Mouse (Mus musculus): ENCODE results near the gene Tenm3. TPM values are rescaled to one million over a fixed set of nuclear protein-coding genes. Genes with fewer than 3 reads are reported as not detected.

Gene Tenm3
- total and polyA plus RNA-seq, 3 experiments: 4.6 to 25.5 (median 11.6) TPM

DNA sequence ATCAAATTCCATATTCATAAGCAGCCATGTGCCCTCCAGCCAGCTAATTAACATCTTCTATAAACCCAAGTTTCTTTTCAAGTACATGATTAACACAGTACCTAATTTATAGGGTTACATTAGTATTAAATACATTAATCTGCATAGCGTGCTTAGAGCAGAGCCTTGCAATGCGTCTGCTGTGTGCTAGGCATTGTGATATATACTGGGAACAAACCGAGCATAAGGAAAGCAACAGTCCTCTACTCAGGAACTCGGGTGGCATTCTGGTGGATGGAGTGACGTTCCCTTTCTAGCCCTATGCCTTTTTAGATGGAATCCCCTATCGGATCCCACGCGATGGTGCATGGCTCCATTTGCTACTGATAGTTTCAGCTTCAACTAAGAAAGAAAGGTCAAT is 321.7 kb downstream of the Tenm3 start:
- DNase-seq: no peak

DNA sequence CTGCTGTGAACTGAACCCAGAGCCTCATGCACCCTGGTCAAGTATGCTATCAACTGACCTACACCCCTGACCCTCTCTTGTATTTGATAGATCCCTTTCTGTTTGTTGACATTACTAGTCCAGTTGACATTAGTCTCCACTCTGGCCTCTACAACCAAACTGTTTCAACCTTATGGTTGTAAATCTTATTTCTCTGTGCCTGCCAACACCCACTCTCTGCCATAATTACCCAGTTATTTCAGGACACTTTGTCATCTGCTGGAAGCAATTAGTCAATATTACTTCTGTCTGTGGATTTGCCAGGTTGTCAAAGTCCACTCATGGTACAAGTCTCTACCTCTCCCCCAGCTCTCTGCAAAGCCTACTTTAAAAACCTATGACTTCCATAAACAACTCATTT is 326.3 kb downstream of the Tenm3 start:
- no peak for DNase-seq

DNA sequence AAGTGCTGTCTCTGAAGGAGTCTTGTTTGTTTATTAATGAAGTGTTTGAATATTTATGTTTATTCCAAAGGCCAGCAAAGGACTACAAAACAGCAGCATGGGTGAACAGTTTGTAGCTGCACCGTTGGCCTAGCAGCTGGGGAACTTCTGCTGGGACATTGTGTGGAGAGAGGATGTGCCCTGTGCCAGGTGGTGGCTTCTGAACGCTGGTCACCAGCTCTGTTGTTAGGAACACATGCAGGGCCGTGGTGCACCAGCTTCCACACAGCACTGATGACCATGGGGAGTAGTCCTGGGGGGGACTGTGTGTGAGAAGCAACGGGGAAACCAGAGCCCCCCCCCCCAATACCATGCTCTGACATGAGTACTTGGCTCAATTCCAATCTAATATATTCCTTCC is 329.5 kb downstream of the Tenm3 start:
- no peak for DNase-seq

DNA sequence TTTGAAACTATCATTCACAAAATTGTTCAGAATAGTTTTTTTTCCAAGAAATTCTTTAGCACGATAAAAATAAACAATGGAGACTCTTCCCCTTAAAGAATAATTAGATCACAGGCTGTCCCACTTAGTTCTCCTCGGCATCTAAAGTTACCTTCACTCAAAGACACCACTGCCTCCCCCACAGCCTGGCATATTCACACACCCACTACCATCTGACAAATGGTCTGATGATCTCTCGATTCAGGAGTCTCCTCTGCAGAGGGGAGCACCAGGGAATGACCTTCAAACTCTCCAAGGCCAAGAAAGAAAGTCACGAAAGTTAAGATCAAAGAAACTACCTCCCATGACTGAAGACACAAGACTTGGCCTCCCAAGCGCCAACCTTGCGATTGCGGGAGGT is 329.9 kb downstream of the Tenm3 start:
- no peak for DNase-seq

DNA sequence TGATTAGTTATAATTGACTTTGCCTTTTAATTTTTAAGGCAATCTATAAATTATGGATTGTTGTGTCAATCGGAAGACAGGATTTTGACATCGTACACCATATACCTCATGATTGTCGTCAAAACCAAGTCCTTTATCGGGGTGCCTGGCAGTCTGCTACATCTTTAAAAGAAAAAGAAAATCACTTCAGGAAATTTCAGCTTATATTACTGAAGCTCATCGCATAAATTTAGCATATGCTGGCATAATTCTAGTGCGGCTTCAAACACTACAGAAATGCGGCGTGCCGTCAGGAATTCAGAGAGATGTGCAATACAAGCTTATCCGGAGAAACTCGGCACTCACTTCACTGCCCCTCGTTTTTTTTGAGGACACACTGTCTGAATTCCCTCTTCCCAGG is 332.2 kb downstream of the Tenm3 start:
- no peak for DNase-seq

DNA sequence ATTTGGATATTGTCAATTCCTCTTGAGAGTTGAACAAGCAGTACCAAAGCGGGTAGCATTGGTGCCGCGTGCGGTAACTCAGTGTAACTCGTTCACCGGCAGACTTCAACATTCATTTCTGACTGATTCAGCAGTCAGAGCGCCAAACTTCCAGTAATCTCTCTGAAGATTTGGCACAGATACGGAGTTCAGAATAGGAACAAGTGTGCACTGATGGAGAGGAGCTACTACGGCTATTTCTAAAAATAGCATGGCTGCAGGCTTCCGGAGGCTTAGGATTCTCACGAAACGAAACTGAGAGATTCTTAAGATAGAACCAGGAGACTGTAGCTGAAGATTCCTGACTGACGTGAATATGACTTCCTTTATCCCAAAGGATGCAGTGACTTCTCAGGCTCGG is 332.6 kb downstream of the Tenm3 start:
- DNase-seq: no peak

DNA sequence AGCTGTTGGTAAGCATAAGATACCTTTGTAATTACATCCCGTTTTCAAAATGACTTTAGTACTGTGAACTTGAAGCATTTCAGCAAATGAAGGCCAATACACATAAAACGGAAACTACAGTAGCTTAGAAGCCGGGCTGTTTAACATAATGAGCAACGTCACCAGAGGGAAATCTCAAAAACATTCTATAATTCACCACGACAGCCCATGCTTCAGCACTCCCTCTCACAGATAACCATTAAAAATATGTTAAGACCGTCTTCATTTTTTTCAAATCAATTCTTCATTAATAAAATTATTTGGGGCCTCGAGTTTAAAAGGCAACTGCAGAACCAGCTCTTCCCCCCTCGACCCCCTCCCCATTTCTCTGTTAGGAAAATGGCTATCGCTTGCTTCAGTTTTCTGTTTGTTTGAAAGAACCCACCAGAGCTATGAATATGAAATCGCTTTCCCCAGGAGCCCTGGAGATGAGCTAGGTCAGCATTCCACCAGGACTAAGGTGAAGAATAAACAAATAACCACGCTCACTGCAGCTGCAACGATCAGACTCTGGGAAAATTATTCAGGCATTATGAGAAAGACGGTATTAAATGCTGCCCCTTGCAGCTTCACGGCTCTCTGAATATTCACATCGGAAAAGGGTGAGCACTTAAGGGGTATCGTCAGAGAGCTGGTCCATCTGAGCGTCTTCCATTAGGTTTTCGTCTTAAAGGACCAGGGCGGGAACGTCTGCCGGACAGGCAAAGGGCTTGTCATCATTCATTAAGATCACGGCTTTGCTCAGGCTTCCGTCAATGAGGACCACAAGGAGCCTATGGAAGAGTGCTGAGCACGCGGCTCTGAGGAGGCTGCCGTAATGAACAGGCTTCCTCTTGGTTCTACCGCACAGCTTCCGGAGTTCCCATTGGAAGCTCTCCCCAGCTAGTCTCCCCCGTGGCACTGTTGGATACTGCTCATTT is 334.8 kb downstream of the Tenm3 start:
- DNase-seq: no peak

DNA sequence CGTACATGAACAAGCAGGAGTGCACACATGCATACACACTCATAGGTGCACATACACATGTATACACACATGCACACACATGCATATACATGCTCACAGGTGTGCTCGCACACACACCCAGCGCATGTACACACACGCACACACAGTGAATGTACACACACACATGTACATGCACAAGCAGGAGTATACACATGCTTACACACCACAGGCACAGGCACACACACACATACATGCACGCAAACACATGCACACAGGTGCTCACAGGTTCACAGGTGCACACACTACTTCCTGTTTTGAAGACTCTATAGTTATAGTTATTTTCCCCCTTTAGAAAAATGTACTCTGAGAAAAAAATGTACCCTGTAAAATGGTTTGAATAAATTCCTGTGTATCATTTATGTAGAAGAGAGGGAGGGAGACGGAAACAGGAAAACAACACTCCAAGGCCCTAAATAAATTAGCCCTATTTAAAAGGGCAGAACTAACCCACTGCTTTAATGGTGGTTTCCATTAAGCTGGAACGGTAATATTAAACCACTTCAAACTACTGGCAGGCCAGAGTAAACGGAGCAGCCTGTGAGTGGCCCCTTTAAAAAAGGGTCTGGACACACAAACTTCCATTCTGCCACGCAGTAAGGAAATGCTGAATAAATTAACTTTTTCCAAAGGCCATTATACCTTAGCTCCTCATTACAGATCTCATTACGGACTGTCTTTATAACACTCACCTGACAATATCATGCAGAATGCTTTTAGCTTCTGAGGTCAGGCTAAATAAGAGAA is 335.8 kb downstream of the Tenm3 start:
- DNase-seq: no peak

DNA sequence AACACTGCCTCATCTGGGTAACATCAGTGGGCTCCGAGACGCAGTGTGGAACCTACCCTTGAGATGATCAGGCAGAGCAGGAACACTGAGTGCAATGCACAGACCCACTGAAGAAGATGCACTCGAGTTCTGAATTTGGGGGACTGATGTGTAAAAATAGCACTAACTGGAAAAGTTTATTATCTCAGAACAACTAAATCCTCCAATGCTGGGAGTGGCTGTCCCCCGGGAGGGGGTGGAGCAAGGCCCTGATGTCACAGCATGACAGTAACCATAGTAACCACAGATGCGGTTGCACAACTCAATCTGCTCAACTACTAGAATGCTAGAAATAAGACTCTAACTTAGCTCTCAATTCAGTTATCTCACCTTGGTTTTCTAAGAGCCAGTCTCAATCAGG is 351.3 kb downstream of the Tenm3 start:
- peak; percentile 45 for DNase-seq

DNA sequence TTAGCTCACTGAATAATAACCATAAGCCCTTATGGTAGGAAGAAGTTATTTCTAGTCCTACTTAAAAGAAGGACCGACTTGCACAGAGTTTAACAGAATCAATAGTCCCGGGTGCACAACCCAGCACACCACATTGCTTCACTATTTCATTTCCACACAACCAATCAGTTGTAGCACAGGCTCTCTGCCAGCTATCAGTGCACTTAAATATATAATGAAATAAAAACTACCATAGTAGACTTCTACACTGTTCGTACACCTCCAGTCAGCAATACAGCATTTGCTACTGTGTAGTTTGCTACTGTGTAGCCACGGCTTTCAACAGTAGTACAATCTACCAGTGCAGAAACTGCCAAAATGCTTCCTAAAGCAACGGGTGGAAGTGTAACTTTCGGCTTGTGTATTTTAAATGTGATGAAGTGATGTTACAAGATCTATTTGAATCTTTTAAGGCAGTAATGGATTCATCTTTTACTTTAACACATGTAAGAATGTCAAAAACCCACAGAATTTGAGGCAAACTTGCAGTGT is 353.1 kb downstream of the Tenm3 start:
- DNase-seq: no peak

DNA sequence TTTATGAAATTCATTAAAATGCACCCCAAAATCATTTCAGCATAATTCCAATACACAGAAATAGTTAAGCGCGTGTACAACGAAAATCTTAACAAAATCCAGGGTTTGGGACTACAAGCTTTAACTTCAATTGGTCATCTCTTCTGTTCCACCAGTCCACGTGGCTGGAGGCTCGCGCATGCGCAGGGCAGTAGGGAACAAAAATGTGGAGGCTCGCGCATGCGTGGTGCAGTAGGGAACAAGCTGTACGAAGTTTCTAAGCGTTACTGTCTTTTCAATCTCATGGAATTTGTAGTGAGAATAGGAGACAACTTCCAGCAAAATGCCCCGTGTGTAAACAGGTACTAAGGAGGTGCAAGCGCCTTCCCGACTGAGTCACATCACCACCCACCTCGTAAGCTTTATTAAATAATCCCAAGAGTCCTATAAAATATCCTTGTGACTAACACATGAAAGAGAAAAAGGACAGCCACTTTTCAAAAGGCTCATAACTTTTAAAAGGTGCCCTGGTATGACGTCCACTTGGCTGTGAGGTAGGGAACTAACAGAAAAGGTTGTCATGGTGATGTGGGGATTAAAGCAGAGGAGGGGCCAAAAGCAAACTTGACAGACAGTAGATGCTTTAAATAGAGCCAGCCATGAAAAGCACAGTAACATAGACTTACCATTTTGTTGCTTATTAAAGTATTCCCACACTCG is 353.7 kb downstream of the Tenm3 start:
- DNase-seq: no peak

DNA sequence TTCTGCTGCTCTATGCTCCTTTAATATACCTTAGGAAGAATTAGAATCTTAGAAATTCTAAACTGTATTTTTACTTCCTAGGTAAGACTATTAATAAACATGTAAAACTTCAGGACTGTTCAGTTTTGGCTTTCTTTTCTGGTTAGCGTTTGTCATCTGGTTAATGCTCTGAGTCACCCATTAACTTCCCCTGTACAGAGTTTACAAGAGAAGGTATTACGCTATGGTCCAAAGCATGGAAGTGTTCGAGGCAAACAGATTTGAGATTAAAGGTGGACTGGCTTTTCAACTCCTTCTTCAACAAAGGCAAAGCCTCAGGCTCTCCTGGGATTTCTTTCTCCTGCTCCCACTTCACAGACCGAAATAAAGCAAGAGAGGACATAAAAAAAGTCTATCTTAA is 354.3 kb downstream of the Tenm3 start:
- DNase-seq: no peak

DNA sequence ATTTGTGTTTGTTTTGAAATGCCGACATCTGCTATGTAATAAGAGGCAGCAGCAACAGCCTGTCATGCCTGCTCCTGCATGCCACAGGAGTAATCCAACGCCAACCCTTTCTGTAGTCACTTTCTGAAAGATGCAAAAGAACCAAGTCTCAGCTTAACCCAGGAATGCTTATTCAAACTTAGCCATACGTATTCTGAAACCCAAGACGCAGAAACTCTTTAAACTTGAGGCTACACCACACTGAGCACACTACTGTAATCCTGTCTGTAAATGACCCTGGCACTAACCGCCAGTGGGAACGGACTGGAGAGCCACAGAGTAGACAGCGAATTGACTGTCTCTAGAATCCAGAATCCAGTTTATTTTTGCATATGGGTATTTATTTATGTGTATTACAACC is 354.9 kb downstream of the Tenm3 start:
- DNase-seq: no peak

DNA sequence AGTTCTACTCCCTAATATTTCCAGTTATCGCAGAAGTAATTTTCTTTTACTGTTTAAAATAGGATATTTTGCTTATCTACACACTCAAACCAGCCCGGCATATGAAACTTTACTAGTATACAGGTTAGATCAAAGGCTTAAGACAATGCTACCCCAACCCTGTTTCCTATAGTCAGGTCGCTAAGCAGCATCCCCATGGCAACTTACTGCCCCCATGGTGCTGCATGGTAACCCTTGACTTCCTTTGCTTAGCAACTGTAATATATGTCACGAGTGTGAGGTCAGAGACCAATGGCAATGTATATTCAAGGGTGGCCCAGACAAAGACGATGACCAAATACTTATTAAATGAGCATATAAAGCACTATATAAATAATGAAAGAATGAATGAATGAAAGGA is 359.6 kb downstream of the Tenm3 start:
- DNase-seq: no peak

DNA sequence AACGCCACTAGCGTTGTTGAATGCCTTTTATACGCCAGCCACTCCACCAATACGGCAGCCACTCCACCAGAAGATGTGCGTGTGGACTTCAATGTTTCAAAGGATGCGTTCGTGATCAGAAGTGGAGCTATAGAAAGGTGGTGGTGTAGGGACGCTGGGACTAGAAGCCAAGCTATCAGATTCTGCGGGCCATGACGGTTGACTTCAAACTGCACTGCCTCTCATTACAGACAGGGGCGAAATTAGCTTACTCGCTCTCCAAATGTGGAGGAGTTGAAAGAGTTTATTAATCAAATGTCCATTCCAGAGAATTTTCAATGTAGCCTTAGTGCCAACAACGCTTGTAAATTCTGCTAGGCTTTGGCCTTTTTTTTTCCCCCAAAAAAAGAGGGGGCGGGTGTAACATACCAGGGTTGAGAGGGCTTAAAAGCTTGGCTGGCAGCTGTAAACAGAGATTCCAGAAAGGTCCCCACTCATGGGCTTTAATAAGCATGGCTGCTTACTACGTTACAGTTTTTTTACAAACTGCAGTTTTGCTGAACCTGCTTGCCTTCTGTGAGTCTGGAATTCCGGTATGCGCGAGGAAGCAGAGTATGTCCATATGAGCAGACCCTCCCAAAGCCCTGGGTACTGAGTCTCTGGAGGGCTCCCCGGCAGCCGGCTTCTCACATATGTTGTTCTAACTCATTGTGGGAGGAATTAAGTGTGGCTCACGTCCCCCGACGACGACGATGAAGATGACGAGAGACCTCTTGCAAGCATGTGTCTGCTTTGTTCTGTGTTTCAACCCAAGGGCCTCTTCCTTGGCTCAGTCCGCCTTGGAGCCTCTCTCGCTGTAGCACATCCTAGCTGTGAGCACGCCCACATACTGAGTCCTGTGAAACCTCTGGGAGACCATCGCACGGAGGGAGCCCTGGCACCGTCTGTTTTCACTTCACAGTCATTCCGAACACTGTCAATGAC is 361.8 kb downstream of the Tenm3 start:
- peak; percentile 19 for DNase-seq

DNA sequence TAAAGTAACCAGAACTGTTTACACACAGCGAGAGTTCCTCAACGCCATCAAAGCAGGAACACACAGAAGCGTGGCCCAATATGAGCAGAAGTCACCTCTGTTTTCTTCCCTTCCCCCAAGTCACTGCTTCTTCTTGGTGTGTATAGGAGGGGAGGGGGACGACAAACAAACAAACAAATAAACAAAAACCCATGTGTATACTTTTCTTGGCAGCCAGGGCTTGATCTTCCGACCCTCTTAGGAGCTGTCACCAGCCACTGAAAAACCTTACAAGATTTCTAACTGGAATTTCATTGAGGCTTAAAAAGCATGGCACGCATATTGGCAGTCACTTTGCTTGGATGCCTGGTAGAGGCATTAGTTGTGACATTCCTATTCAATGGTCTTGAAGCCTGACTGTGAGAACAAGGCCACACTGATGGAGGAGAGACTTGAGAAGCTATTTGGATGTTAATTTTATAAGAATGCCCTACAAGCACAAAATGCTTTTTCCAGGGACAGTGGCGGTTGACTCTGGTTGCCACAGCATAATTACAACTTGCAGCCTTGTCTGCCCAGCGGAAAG is 366.3 kb downstream of the Tenm3 start:
- DNase-seq: no peak

DNA sequence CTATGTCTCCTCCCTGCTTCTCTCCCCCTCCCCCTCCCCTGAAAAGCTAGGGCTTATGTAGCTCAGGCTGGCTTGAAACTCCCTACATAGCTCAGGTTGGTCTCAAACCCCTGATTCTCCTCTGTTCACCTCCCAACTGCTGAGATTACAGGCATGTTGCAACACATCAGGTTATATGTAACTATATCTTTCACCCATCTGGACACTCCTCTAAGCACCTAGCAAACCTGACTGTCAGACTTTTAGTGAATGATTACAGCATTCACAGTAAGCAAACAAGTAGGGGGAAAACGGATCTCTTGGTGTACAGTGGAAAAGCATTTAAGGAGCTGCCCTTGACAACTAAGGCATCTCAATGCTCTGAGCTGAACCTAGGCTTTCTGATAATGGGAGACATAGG is 366.9 kb downstream of the Tenm3 start:
- DNase-seq: no peak

DNA sequence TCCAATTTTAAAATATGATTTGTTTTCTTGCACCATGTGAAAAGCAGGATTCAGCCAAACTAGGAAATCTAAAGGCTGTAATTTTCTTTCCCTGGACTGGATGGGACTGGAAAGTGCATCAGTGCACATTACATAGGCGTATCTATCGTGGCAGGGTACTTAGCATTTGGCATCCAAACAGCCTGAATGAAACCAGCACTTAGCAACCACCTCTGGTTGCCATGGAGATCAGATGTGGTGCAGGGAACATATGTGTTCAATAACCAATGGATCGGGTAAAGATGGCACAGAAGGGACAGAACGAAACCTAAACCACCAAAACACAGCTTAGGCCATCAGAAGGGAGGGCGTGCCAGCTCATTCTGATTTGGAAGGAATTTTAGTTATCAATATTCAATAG is 376.1 kb downstream of the Tenm3 start:
- no peak for DNase-seq

DNA sequence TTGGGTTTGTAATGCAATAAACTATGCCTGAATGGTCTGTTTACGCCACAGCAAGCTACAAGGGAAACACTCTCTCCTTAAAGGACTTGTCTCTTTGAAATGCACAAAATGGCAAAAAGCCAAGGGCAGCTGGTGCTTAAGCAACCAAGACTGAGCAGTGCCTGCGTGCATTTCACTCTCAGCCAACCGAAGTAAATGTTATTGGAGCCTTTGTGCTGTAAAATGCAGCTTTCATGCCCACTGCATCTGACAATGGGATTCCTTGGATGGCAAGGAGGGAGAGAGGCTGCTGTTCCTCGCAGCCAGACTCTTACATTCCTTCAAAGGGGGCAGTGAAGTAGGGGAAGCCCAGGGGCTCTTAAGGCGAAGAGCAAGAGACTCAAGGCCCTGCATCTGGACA is 385.4 kb downstream of the Tenm3 start:
- DNase-seq: peak; percentile 44

DNA sequence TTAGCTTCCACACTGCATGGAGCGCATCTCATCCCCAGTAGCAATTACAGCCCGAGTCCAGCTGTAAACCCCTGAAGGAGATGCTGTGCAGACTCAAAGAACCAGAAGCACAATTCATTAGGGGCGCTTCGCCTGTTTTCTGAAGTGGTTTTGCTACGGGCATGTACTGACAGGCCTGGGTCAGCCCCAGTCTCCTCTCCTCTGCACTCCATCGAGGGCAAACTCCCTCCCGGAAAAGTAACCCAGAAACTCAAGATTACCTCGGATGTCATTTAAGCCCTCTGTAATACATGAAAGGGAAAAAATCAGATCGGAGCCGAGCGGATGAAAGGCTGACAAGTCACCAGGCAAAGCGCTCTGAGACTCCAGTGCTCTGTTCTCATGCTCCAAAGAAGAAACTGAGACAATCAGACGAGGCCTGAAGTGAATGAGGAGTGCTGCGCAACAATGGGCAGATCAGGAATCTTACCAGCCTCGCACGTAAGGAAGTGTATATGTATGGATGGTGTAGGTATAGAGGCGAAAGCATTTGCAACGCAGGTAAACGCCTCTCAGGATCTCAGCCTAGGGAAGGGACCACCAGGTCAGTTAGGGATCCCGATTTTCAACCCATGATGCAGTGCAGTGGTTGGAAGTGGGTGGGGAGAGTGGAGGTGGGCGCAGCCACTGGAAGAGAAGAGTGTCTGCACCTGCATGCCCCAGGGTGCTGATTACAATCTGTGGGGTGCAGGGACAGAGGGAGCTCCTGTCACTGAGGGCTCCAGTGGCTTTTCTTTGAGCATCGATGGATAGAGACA is 387.2 kb downstream of the Tenm3 start:
- DNase-seq: no peak
